Comparison of ENCODE assay signal across 9 mouse cellular contexts in the genomic region with DNA sequence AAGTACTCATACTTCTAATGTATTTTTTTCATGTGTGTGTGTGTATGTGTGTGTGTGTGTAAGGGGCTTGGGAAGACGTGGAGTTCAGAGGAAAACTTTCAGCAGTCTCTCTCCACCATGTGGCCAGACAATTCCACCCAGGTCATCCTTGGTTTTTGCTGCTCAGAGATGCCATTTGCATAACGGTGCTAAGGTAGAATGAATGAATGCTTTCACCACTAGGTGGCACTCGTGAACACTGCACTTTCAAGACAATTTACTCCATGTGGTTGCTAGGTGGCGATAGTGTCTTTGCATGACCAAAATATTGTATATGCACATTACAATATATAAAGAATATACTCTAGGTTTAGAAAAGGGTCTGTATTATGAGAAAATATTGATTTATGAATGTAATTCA. TPM values are rescaled to one million over a fixed set of nuclear protein-coding genes. Genes with fewer than 3 reads are reported as not detected.
DNase-seq lines count a peak whose midpoint lies in the region; ATAC-seq lines count a peak whose summit lies in the region.
"Had no signal": no experiment of that assay in that cellular context is flagged by ENCODE, and none has a peak within 500 bp of the region (broad histone marks: within the 10 kb centered on the region; RNA-seq: fewer than 3 reads in every experiment).

No protein-coding gene starts in this region.

- ATAC-seq in common myeloid progenitor, adult 5-6 weeks (replicated peaks; ENCODE audit: low read depth, poor library complexity, severe bottlenecking), result peak; percentile 100
- peak; percentile 60 for ATAC-seq in liver, embryonic 12.5 days
- ATAC-seq in neural tube, embryonic 11.5 days (ENCODE audit: insufficient read depth, low FRiP score, low TSS enrichment), result peak; percentile 50

- H3K4me2 ChIP-seq in liver, embryonic 12.5 days, result no peak overlapping the region
- H3K4me2 ChIP-seq in neural tube, embryonic 11.5 days (ENCODE audit: low read depth), result no peak overlapping the region
- H3K4me2 ChIP-seq: hindbrain, embryonic 15.5 days had no signal

- H3K9ac ChIP-seq in liver, embryonic 12.5 days, result no peak overlapping the region
- no peak overlapping the region for H3K9ac ChIP-seq in neural tube, embryonic 11.5 days (ENCODE audit: low read length)
- H3K9ac ChIP-seq: hindbrain, embryonic 15.5 days had no signal

- no peak overlapping the region for H3K4me3 ChIP-seq in liver, embryonic 12.5 days
- no peak overlapping the region for H3K4me3 ChIP-seq in neural tube, embryonic 11.5 days (ENCODE audit: low read depth, low read length)
- H3K4me3 ChIP-seq: hindbrain, embryonic 15.5 days had no signal

- 13% methylated on average over 4 of the region's 4 CpGs for WGBS in liver, embryonic 12.5 days (ENCODE audit: insufficient replicate concordance)
- WGBS in neural tube, embryonic 11.5 days, result 27% methylated on average over 4 of the region's 4 CpGs

- no peaks in the 10 kb centered on the region for H3K9me3 ChIP-seq in liver, embryonic 12.5 days (replicated peaks)
- H3K9me3 ChIP-seq in neural tube, embryonic 11.5 days (ENCODE audit: control insufficient read depth, low read length), result no peaks in the 10 kb centered on the region
- H3K9me3 ChIP-seq: hindbrain, embryonic 15.5 days had no signal

- DNase-seq in CD4-positive, CD25-positive, alpha-beta regulatory T cell, adult 2 months (ENCODE audit: low read depth, low spot score), result peak; percentile 93
- peak; percentile 93 for DNase-seq in ZHBTc4 (ENCODE audit: low read depth, low spot score)
- peak; percentile 7 to 18 for DNase-seq in gastrocnemius, adult 8-10 months (ENCODE audit: low spot score in 2 of 2)
- DNase-seq in kidney, postnatal 10 days, result peak; percentile 76
- DNase-seq in neural tube, embryonic 11.5 days (ENCODE audit: low spot score), result peak; percentile 55
- peak; percentile 39 to 72 for DNase-seq in thymus, postnatal 10 days (ENCODE audit: low spot score in 2 of 2)

- peaks cover 6% of the 10 kb centered on the region; the same call in 1 of the 2 replicates for H3K36me3 ChIP-seq in liver, embryonic 12.5 days
- H3K36me3 ChIP-seq in neural tube, embryonic 11.5 days (ENCODE audit: control insufficient read depth, insufficient read depth, low read length), result no peaks in the 10 kb centered on the region

- no peak overlapping the region for H3K27ac ChIP-seq in liver, embryonic 12.5 days
- no peak overlapping the region for H3K27ac ChIP-seq in neural tube, embryonic 11.5 days (ENCODE audit: low read depth, low read length)
- H3K27ac ChIP-seq: hindbrain, embryonic 15.5 days had no signal

- no peaks in the 10 kb centered on the region for H3K27me3 ChIP-seq in liver, embryonic 12.5 days (replicated peaks)
- H3K27me3 ChIP-seq in neural tube, embryonic 11.5 days (ENCODE audit: control insufficient read depth, insufficient read depth, low read length), result no peaks in the 10 kb centered on the region
- H3K27me3 ChIP-seq: hindbrain, embryonic 15.5 days had no signal

- no peaks in the 10 kb centered on the region for H3K4me1 ChIP-seq in liver, embryonic 12.5 days
- H3K4me1 ChIP-seq in neural tube, embryonic 11.5 days (ENCODE audit: control insufficient read depth, insufficient read depth, low read length), result no peaks in the 10 kb centered on the region
- H3K4me1 ChIP-seq: hindbrain, embryonic 15.5 days had no signal

RNA-seq across cellular contexts. Expression of a gene that starts 32.7 kb away (rescaled TPM):
- total RNA-seq in common myeloid progenitor, adult 5-6 weeks (2017), result 165 and 212 TPM in 2 replicates
- 100 to 1,000 TPM; 173 to 185 (median 176) TPM for total RNA-seq in gastrocnemius, adult 8-10 months (2022)
- 79.2 and 80.7 TPM in 2 replicates for polyA plus RNA-seq in liver, embryonic 12.5 days (2016; fragmentation: Nextera tagmentation; extraction: Ambion mirVana)
- 147 and 150 TPM in 2 replicates for polyA plus RNA-seq in neural tube, embryonic 11.5 days (2014; fragmentation: Nextera tagmentation; extraction: Ambion mirVana)

RNA-seq across cellular contexts. Expression of a gene that starts 35.7 kb away (rescaled TPM):
- 44.9 and 52.4 TPM in 2 replicates for total RNA-seq in common myeloid progenitor, adult 5-6 weeks (2017)
- total RNA-seq in gastrocnemius, adult 8-10 months (2022), result 1 to 10 TPM; 7.8 to 8.6 (median 8.1) TPM
- polyA plus RNA-seq in liver, embryonic 12.5 days (2016; fragmentation: Nextera tagmentation; extraction: Ambion mirVana), result 9.6 and 10.4 TPM in 2 replicates
- 23.4 and 23.8 TPM in 2 replicates for polyA plus RNA-seq in neural tube, embryonic 11.5 days (2014; fragmentation: Nextera tagmentation; extraction: Ambion mirVana)

RNA-seq across cellular contexts. Expression of a gene that starts 50.6 kb away (rescaled TPM):
- total RNA-seq in common myeloid progenitor, adult 5-6 weeks (2017), result not detected in 2 replicates
- total RNA-seq in gastrocnemius, adult 8-10 months (2022), result not detected
- polyA plus RNA-seq in liver, embryonic 12.5 days (2016; fragmentation: Nextera tagmentation; extraction: Ambion mirVana), result not detected in 2 replicates
- polyA plus RNA-seq in neural tube, embryonic 11.5 days (2014; fragmentation: Nextera tagmentation; extraction: Ambion mirVana), result not detected in 2 replicates
- polyA plus RNA-seq: hindbrain, embryonic 15.5 days had no signal

RNA-seq across cellular contexts. Expression of a gene that starts 57.3 kb away (rescaled TPM):
- total RNA-seq in common myeloid progenitor, adult 5-6 weeks (2017), result not detected in 2 replicates
- not detected for total RNA-seq in gastrocnemius, adult 8-10 months (2022)
- not detected in 2 replicates for polyA plus RNA-seq in liver, embryonic 12.5 days (2016; fragmentation: Nextera tagmentation; extraction: Ambion mirVana)
- polyA plus RNA-seq in neural tube, embryonic 11.5 days (2014; fragmentation: Nextera tagmentation; extraction: Ambion mirVana), result not detected in 2 replicates
- polyA plus RNA-seq: hindbrain, embryonic 15.5 days had no signal

Comparison
In these comparisons a context has a peak if more than half of its experiments do, and no peak if none do; other contexts are left out.
1. DNase-seq: peak in every context shown above with its lines; median percentile 93 in CD4-positive, CD25-positive, alpha-beta regulatory T cell, adult 2 months; 93 in ZHBTc4; 76 in kidney, postnatal 10 days; 56 in thymus, postnatal 10 days; 55 in neural tube, embryonic 11.5 days; 12 in gastrocnemius, adult 8-10 months.
2. ATAC-seq: peak in every context shown above with its lines; median percentile 100 in common myeloid progenitor, adult 5-6 weeks; 60 in liver, embryonic 12.5 days; 50 in neural tube, embryonic 11.5 days.